Mouse (Mus musculus) forebrain, embryonic 16.5 days (tissue): Measurements from ENCODE around the gene Lin7c. TPM values are rescaled to one million over a fixed set of nuclear protein-coding genes. Genes with fewer than 3 reads are reported as not detected.

Source experiments
- ATAC-seq: fragments of 200-750 bp; cut with Nextera tagmentation; 2 replicates; pipeline ENCODE4 v1.8.0; 2017; ENCODE audit warnings: mild to moderate bottlenecking, moderate library complexity
- H3K27ac ChIP-seq: fragments of 300-500 bp; sonication (generic); 2 replicates; pipeline ENCODE4 v1.5.1; 2014; ENCODE audit warnings: low read length, control low read depth
- H3K27me3 ChIP-seq: fragments of 300-500 bp; sonication (generic); replicated peaks from 2 replicates; pipeline ENCODE4 v1.6.1; 2014; ENCODE audit warnings: low read length; ENCODE audit not compliant: control insufficient read depth, insufficient read depth
- H3K36me3 ChIP-seq: fragments of 300-500 bp; sonication (generic); 2 replicates; pipeline ENCODE4 v1.6.1; 2014; ENCODE audit not compliant: control insufficient read depth, insufficient read depth
- H3K4me1 ChIP-seq: fragments of 300-500 bp; sonication (generic); replicated peaks from 2 replicates; pipeline ENCODE4 v1.6.1; 2014; ENCODE audit warnings: low read length; ENCODE audit not compliant: control insufficient read depth, insufficient read depth
- H3K4me2 ChIP-seq: fragments of 300-500 bp; sonication (generic); 2 replicates; pipeline ENCODE4 v1.6.1; 2014; ENCODE audit warnings: mild to moderate bottlenecking, low read length, control low read depth
- H3K4me3 ChIP-seq: fragments of 300-500 bp; sonication (generic); replicated peaks from 2 replicates; pipeline ENCODE4 v1.5.1; 2014; ENCODE audit warnings: mild to moderate bottlenecking, low read length, control low read depth
- H3K9ac ChIP-seq: fragments of 300-500 bp; sonication (generic); replicated peaks from 2 replicates; pipeline ENCODE4 v1.6.1; 2014; ENCODE audit warnings: low read depth, low read length, control low read depth
- H3K9me3 ChIP-seq: fragments of 300-500 bp; sonication (generic); 2 replicates; pipeline ENCODE4 v1.6.1; 2016; ENCODE audit warnings: low read length; ENCODE audit not compliant: control insufficient read depth
- WGBS: fragments of 180-500 bp; shearing (Covaris S2); extraction: QIAGEN DNeasy Blood & Tissue Kit; methylation state at CpG from one replicate; pipeline ENCODE4 v1.1.7; 2014; 5-methylcytosine and 5-hydroxymethylcytosine counted together
- polyA plus RNA-seq: library from polyadenylated mRNA; unstranded; fragments of >200 nt; fragmentation: Nextera tagmentation; extraction: Ambion mirVana; gene quantifications from 2 replicates; pipeline ENCODE4 v1.2.1, GENCODE M21; 2015

Gene Lin7c
- polyA plus RNA-seq, 1 experiment from 2014 or later: 207 TPM

- H3K4me3 ChIP-seq: no peak overlapping the region
- no peak overlapping the region for H3K27ac ChIP-seq
- H3K36me3 ChIP-seq: no peaks in the 10 kb centered on the region
- H3K4me1 ChIP-seq: peaks cover 10% of the 10 kb centered on the region
- H3K27me3 ChIP-seq: peaks cover 20% of the 10 kb centered on the region
- H3K4me2 ChIP-seq: no peak overlapping the region
- no peak overlapping the region for H3K9ac ChIP-seq
- 68% methylated on average over 8 of the region's 8 CpGs for WGBS
- H3K9me3 ChIP-seq: no peaks in the 10 kb centered on the region
- no peak for ATAC-seq
These were observed 30.8 kb downstream of the Lin7c start for GRCm38 (mm10) chr2:109921298-109922035.

GRCm38 (mm10) chr2:109922306-109922705, 31.7 kb downstream of the Lin7c start:
- no peaks in the 10 kb centered on the region for H3K36me3 ChIP-seq
- no peak overlapping the region for H3K9ac ChIP-seq
- WGBS: 92% methylated on average over 3 of the region's 3 CpGs
- no peak overlapping the region for H3K27ac ChIP-seq
- H3K4me2 ChIP-seq: no peak overlapping the region
- H3K9me3 ChIP-seq: no peaks in the 10 kb centered on the region
- H3K4me3 ChIP-seq: no peak overlapping the region
- H3K4me1 ChIP-seq: peaks cover 10% of the 10 kb centered on the region
- H3K27me3 ChIP-seq: peaks cover 24% of the 10 kb centered on the region
- ATAC-seq: no peak

DNA sequence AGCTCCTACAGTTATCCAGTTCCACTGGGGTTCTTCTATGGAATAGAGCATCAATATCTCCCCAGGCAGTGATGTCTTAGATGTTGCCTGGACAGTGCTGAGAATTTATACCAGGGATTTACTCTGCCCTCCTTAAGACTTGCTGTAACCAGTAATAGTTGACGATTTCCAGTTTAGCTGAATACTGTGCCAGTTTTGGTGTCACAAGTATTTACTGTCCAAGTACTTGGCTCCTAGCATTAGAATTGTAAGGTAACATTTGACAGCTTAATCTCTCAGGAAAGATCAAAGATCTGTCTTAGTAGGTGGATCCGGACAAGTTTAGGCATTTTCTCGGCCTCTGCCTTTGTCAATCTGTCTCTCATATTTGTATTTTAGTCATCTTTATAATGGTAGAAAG, 32.4 kb downstream of the Lin7c start:
- H3K27me3 ChIP-seq: peaks cover 24% of the 10 kb centered on the region
- H3K4me2 ChIP-seq: no peak overlapping the region
- no peaks in the 10 kb centered on the region for H3K9me3 ChIP-seq
- H3K36me3 ChIP-seq: no peaks in the 10 kb centered on the region
- no peak for ATAC-seq
- H3K9ac ChIP-seq: no peak overlapping the region
- 85% methylated on average over 3 of the region's 3 CpGs for WGBS
- no peak overlapping the region for H3K27ac ChIP-seq
- H3K4me1 ChIP-seq: peaks cover 10% of the 10 kb centered on the region
- H3K4me3 ChIP-seq: no peak overlapping the region

- Histone ChIP-seq H3K4me3 (no peak overlapping the region), H3K9me3 (no peaks in the 10 kb centered on the region), H3K9ac (no peak overlapping the region), H3K4me2 (no peak overlapping the region), H3K27me3 (peaks cover 24% of the 10 kb centered on the region), H3K36me3 (no peaks in the 10 kb centered on the region), H3K27ac (no peak overlapping the region), H3K4me1 (peaks cover 1% of the 10 kb centered on the region; the same call in 1 of the 2 replicates)
- WGBS: 82% methylated on average over 3 of the region's 3 CpGs
- ATAC-seq: no peak
These were observed 33.3 kb downstream of the Lin7c start for GRCm38 (mm10) chr2:109923945-109924344.

DNA sequence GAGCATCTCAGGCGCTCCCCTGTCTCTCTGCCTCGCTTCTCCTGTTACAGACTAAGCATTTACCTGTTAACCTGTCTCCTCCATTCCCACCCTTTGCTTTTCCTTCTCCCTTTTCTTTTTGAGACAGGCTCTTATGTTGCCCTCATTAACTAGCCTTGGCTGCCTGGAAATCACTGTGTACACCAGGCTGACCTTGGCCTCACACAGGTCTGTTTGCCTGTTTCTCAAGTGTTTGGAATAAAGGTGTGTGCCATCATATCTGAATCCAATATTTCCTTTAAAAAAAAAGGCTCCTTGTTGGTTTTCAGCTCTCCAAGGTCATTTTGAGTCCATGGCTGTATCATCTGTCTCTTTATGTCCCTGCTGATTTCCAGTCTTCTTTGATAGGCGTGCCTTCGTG, 36.3 kb downstream of the Lin7c start:
- no peak for ATAC-seq
- Histone ChIP-seq H3K9me3 (no peaks in the 10 kb centered on the region), H3K36me3 (no peaks in the 10 kb centered on the region), H3K4me1 (no peaks in the 10 kb centered on the region), H3K4me3 (no peak overlapping the region), H3K9ac (no peak overlapping the region), H3K4me2 (no peak overlapping the region), H3K27ac (no peak overlapping the region), H3K27me3 (peaks cover 10% of the 10 kb centered on the region)
- WGBS: 91% methylated on average over 4 of the region's 4 CpGs

GRCm38 (mm10) chr2:109927446-109927845, 36.8 kb downstream of the Lin7c start:
- Histone ChIP-seq H3K9ac (no peak overlapping the region), H3K4me3 (no peak overlapping the region), H3K4me1 (no peaks in the 10 kb centered on the region), H3K27ac (no peak overlapping the region), H3K9me3 (no peaks in the 10 kb centered on the region), H3K36me3 (no peaks in the 10 kb centered on the region), H3K27me3 (peaks cover 10% of the 10 kb centered on the region), H3K4me2 (no peak overlapping the region)
- ATAC-seq: no peak
- 93% methylated on average over 7 of the region's 7 CpGs for whole genome bisulfite sequencing

GRCm38 (mm10) chr2:109927876-109928275, 37.2 kb downstream of the Lin7c start:
- Histone ChIP-seq H3K27me3 (peaks cover 12% of the 10 kb centered on the region), H3K27ac (no peak overlapping the region), H3K4me2 (no peak overlapping the region), H3K4me1 (no peaks in the 10 kb centered on the region), H3K9me3 (no peaks in the 10 kb centered on the region), H3K9ac (no peak overlapping the region), H3K36me3 (no peaks in the 10 kb centered on the region), H3K4me3 (no peak overlapping the region)
- no peak for ATAC-seq

DNA sequence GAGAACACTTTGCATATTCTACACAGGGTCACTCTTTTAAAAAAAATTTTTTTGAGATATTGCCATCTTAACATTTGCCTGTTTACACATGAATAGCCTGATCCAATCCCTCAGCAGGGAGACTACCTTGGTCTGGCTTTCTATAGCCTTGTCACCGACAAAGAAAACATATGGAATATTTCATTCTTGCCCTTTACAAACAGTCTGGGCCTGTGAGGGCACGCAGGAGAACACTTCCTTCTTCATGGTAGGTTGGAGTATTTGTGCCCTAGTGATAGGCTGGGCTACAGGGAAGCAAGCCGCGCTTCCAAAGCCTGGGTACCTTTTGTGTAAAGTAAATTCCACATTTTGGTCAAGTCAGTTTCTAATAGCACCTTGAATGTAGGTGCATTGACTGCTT, 38.1 kb downstream of the Lin7c start:
- peaks cover 18% of the 10 kb centered on the region for H3K27me3 ChIP-seq
- H3K4me3 ChIP-seq: no peak overlapping the region
- WGBS: 72% methylated on average over 4 of the region's 4 CpGs
- H3K36me3 ChIP-seq: no peaks in the 10 kb centered on the region
- no peaks in the 10 kb centered on the region for H3K9me3 ChIP-seq
- H3K27ac ChIP-seq: no peak overlapping the region
- no peaks in the 10 kb centered on the region for H3K4me1 ChIP-seq
- no peak overlapping the region for H3K4me2 ChIP-seq
- H3K9ac ChIP-seq: no peak overlapping the region
- ATAC-seq: no peak

DNA sequence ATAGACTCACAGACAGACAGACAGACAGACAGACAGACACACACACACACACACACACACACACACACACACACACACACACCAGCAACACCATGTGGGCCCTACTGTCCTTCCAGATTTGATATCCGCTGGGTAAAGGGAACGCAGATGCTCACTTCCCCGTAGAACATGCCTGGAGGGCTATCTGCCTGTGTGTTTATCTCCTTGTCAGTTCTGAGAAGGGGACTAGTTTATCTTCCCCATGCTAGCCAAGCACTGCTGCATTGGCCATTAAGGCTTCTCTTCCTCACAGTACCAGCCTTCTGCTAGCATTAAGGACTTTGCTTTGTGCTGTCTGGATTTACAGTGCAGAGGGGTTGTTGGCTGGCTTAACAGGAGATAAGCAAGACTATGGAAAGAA, 38.6 kb downstream of the Lin7c start:
- Histone ChIP-seq H3K36me3 (no peaks in the 10 kb centered on the region), H3K9ac (no peak overlapping the region), H3K9me3 (no peaks in the 10 kb centered on the region), H3K4me1 (no peaks in the 10 kb centered on the region), H3K4me3 (no peak overlapping the region), H3K27me3 (peaks cover 22% of the 10 kb centered on the region), H3K4me2 (no peak overlapping the region), H3K27ac (no peak overlapping the region)
- no peak for ATAC-seq
- 80% methylated on average over 3 of the region's 3 CpGs for WGBS

DNA sequence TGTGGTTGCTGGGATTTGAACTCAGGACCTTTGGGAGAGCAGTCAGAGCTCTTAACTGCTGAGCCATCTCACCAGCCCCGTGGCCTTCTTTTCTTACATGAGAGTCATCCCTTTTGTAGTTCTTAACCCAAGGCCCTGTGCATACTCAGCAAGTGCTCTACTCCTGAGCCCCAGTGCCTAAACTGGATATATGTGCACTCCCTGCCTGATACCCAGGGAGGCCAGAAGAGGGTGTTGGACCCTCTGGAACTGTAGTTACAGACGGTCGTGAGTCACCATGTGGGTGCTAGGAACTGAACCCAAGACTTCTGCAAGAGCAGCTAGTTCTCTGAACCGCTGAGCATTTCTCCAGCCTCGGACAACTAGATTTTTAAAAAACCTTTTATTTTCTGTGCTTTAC, 39.7 kb downstream of the Lin7c start:
- ATAC-seq: no peak
- 91% methylated on average over 5 of the region's 5 CpGs for WGBS
- Histone ChIP-seq H3K4me3 (no peak overlapping the region), H3K4me1 (no peaks in the 10 kb centered on the region), H3K27ac (no peak overlapping the region), H3K9me3 (no peaks in the 10 kb centered on the region), H3K4me2 (no peak overlapping the region), H3K36me3 (no peaks in the 10 kb centered on the region), H3K27me3 (peaks cover 28% of the 10 kb centered on the region), H3K9ac (no peak overlapping the region)
